Mouse (Mus musculus): ENCODE data around the gene Prr15. TPM values are rescaled to one million over a fixed set of nuclear protein-coding genes. Genes with fewer than 3 reads are reported as not detected.

Prr15 gene
- polyA plus RNA-seq, 1 experiment, result 3.3 TPM

DNA sequence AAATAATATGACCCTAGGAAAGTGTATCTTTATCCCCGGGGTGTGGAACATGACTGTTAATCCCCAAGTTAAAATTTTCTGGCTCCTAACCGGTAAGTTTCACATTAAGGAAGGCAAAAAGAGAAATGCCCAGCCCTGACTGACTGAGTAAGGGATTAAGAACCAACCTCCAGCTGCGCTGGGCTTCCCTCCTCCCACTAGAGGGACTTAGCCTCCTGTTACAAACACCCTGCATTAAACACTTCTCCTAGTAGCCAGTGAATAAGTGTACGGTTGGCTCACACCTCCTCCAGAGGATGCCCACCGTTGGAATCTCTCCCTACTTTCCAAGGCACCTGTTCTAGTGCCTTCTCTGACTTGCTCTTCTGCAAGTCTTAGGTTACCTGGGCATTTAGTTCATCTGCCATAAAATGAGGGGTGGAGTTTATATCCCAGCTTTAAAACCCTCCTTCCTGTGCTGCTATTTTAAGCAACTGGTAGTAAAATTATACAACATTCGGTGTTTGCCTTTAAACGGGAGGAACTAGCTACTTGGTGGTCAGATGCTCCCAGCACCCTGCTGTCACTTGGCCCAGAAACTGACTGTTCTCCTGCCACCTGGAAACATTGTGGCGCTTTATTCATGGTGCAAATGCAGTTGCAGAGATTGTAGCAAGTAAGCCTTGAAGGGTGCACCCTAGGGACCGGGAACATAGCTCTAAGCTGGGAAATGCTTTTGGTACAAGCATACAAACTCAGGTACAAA is 8.2 kb downstream of the Prr15 start:
- WGBS, result 31% methylated on average over 9 of the region's 9 CpGs
- no peak for TF ChIP-seq CTCF (IDR thresholded peaks at IDR 0.05; ENCODE audit: control insufficient read depth, insufficient read depth, low read length)
- no peak for TF ChIP-seq POLR2A (IDR thresholded peaks at IDR 0.05; ENCODE audit: borderline replicate concordance, control insufficient read depth, low read depth, low read length)
- H3K4me1 ChIP-seq (ENCODE audit: control insufficient read depth, insufficient read depth, low read length), result no peaks in the 10 kb centered on the region

GRCm38 (mm10) chr6:54337321-54337720 is 11.7 kb downstream of the Prr15 start:
- TF ChIP-seq POLR2A (IDR thresholded peaks at IDR 0.05; ENCODE audit: borderline replicate concordance, control insufficient read depth, low read depth, low read length), result no peak
- no peak for TF ChIP-seq CTCF (IDR thresholded peaks at IDR 0.05; ENCODE audit: control insufficient read depth, insufficient read depth, low read length)
- no peak overlapping the region for H3K4me3 ChIP-seq (replicated peaks; ENCODE audit: control insufficient read depth, low read depth, low read length)
- H3K4me1 ChIP-seq (ENCODE audit: control insufficient read depth, insufficient read depth, low read length), result no peaks in the 10 kb centered on the region
- H3K27ac ChIP-seq (ENCODE audit: control insufficient read depth, insufficient read depth, low read depth, low read length, poor library complexity), result no peak overlapping the region
- WGBS, result 86% methylated on average over 6 of the region's 6 CpGs

More for the DNA sequence above, 8.2 kb downstream of the Prr15 start:
- Histone ChIP-seq H3K27ac (ENCODE audit: control insufficient read depth, insufficient read depth, low read depth, low read length, poor library complexity) (no peak overlapping the region), H3K4me3 (replicated peaks; ENCODE audit: control insufficient read depth, low read depth, low read length) (no peak overlapping the region)

GRCm38 (mm10) chr6:54341133-54341532 is 15.5 kb downstream of the Prr15 start:
- H3K4me1 ChIP-seq (ENCODE audit: control insufficient read depth, insufficient read depth, low read length), result no peaks in the 10 kb centered on the region
- TF ChIP-seq CTCF (IDR thresholded peaks at IDR 0.05; ENCODE audit: control insufficient read depth, insufficient read depth, low read length) (no peak), POLR2A (IDR thresholded peaks at IDR 0.05; ENCODE audit: borderline replicate concordance, control insufficient read depth, low read depth, low read length) (no peak)
- H3K27ac ChIP-seq (ENCODE audit: control insufficient read depth, insufficient read depth, low read depth, low read length, poor library complexity), result no peak overlapping the region
- 82% methylated on average over 5 of the region's 5 CpGs for WGBS
- H3K4me3 ChIP-seq (replicated peaks; ENCODE audit: control insufficient read depth, low read depth, low read length), result no peak overlapping the region

DNA sequence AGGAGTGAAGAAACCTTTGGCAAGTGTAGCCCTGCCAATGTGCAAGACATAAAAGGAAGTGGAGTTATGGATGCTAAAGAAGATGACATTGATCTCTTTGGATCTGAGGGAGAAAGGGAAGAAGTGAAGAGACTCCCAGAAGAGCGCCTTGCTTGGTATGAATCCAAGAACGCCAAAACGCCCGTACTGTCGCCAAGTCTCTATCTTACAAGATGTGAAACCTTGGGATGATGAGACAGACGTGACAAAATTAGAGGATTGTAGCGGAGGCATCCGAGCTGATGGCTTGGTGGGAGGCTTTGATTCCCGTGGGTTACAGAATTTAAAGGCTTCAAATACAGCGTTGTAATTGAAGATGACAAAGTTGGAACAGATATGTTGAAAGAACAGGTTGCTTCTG is 16.6 kb downstream of the Prr15 start:
- TF ChIP-seq POLR2A (IDR thresholded peaks at IDR 0.05; ENCODE audit: borderline replicate concordance, control insufficient read depth, low read depth, low read length) (no peak), CTCF (IDR thresholded peaks at IDR 0.05; ENCODE audit: control insufficient read depth, insufficient read depth, low read length) (no peak)
- Histone ChIP-seq H3K4me1 (ENCODE audit: control insufficient read depth, insufficient read depth, low read length) (no peaks in the 10 kb centered on the region), H3K4me3 (replicated peaks; ENCODE audit: control insufficient read depth, low read depth, low read length) (no peak overlapping the region), H3K27ac (ENCODE audit: control insufficient read depth, insufficient read depth, low read depth, low read length, poor library complexity) (no peak overlapping the region)
- 84% methylated on average over 10 of the region's 10 CpGs for WGBS

DNA sequence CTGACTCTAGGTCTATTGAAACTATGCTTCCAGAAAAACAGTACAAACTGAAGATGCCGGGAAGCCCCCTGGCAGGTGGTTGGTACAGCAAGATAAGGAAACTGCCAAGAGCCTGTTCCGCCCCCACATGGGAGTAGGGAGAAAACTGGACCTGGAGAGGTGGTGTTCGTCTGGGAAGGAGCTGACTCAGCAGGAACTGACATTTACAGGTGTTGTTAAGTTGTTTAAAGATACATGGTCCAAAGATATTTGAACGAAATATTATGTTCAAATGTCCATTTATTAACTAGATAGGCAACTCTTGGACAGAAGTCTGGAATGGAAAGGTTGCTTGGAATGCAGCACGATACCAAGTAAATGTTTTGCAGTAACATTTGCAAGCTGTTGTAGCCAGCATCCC is 26.2 kb downstream of the Prr15 start:
- 77% methylated on average over 5 of the region's 5 CpGs for WGBS
- TF ChIP-seq POLR2A (IDR thresholded peaks at IDR 0.05; ENCODE audit: borderline replicate concordance, control insufficient read depth, low read depth, low read length), result no peak
- no peak for TF ChIP-seq CTCF (IDR thresholded peaks at IDR 0.05; ENCODE audit: control insufficient read depth, insufficient read depth, low read length)
- no peak overlapping the region for H3K4me3 ChIP-seq (replicated peaks; ENCODE audit: control insufficient read depth, low read depth, low read length)
- no peak overlapping the region for H3K27ac ChIP-seq (ENCODE audit: control insufficient read depth, insufficient read depth, low read depth, low read length, poor library complexity)
- no peaks in the 10 kb centered on the region; the same call in 1 of the 2 replicates for H3K4me1 ChIP-seq (ENCODE audit: control insufficient read depth, insufficient read depth, low read length)

DNA sequence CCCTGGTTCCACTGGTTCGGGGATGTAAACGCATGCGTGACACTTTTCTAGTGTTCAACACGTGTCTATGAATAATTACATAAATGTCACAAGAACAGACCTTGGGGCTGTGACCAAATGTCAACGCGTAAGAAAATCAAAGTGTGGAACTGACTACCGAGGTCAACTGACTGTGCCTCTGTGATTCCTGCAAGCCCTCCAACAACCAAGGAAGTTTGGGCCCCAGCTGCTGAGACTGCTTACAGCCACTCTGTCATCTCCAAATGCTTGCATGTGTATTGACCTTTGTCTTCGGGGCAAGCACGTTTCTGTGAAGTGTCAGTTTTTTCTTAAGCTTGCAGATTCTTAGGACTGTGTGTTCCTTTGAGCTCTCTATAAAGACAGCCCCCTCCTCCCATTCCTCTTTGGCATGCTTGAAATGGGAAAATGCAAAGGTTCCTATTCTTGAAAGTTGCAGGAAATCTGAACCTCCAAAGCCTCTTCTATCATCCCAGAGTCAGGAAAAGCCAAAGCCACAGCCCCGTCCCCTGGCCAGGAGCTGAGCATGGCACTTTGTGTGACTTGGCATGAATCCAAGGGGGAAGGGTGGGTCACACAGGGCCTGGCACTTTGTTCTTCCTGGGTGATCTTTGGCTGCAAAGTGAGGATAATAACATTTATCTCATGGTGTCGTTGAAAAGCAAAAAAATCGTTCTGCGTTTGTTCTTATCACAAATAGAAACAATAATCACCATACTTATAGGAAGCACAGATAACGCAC is 27.5 kb downstream of the Prr15 start:
- WGBS, result 66% methylated on average over 14 of the region's 14 CpGs
- H3K4me1 ChIP-seq (ENCODE audit: control insufficient read depth, insufficient read depth, low read length), result no peaks in the 10 kb centered on the region; the same call in 1 of the 2 replicates
- no peak overlapping the region for H3K27ac ChIP-seq (ENCODE audit: control insufficient read depth, insufficient read depth, low read depth, low read length, poor library complexity)
- TF ChIP-seq CTCF (IDR thresholded peaks at IDR 0.05; ENCODE audit: control insufficient read depth, insufficient read depth, low read length) (no peak), POLR2A (IDR thresholded peaks at IDR 0.05; ENCODE audit: borderline replicate concordance, control insufficient read depth, low read depth, low read length) (no peak)
- no peak overlapping the region for H3K4me3 ChIP-seq (replicated peaks; ENCODE audit: control insufficient read depth, low read depth, low read length)

DNA sequence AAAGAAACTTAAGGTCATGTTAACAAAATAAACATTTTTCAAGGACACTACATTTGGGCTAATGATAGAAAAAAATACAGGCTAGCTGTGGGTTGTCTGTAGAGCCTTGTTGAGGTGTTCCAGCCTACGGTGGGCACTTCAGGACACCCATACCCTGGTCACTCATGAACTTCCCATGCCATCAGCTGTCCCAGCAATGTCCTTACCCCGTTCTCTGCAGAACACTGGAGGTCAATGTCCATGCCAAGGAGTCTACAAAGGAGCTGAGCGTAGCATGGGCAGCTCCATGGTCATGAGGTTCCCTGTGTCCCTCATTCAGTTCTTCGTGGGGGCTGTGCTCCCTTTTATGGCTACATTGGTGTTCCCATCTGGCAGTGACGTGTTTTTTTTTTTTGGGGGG is 28.1 kb downstream of the Prr15 start:
- WGBS, result 78% methylated on average over 5 of the region's 5 CpGs
- H3K4me3 ChIP-seq (replicated peaks; ENCODE audit: control insufficient read depth, low read depth, low read length), result no peak overlapping the region
- no peak overlapping the region for H3K27ac ChIP-seq (ENCODE audit: control insufficient read depth, insufficient read depth, low read depth, low read length, poor library complexity)
- TF ChIP-seq POLR2A (IDR thresholded peaks at IDR 0.05; ENCODE audit: borderline replicate concordance, control insufficient read depth, low read depth, low read length) (no peak), CTCF (IDR thresholded peaks at IDR 0.05; ENCODE audit: control insufficient read depth, insufficient read depth, low read length) (no peak)
- no peaks in the 10 kb centered on the region; the same call in 1 of the 2 replicates for H3K4me1 ChIP-seq (ENCODE audit: control insufficient read depth, insufficient read depth, low read length)

DNA sequence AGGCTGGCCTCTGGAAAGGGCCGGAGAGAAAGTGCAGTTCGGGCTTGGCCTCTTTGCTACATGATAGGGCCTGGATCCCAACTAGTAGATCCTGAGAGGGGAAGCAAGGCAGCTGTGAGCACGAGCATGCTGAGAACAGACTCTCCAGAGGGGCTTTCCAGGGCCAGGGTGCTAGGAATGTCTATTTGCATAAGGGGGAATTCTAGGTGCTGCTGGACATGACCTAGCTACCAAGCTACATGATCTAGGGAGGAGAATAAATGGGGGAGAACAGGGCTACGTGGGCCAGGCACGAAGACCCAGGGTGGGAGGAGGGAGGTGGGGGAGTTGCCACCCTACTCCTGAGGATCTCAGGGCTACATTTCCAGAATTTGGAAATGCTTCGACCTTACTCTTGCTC is 30.0 kb downstream of the Prr15 start:
- 78% methylated on average over 6 of the region's 6 CpGs for WGBS
- no peak overlapping the region for H3K27ac ChIP-seq (ENCODE audit: control insufficient read depth, insufficient read depth, low read depth, low read length, poor library complexity)
- no peak overlapping the region for H3K4me3 ChIP-seq (replicated peaks; ENCODE audit: control insufficient read depth, low read depth, low read length)
- TF ChIP-seq CTCF (IDR thresholded peaks at IDR 0.05; ENCODE audit: control insufficient read depth, insufficient read depth, low read length) (no peak), POLR2A (IDR thresholded peaks at IDR 0.05; ENCODE audit: borderline replicate concordance, control insufficient read depth, low read depth, low read length) (no peak)
- H3K4me1 ChIP-seq (ENCODE audit: control insufficient read depth, insufficient read depth, low read length), result no peaks in the 10 kb centered on the region; the same call in 1 of the 2 replicates
